Comparison of ENCODE assay signal across 10 mouse cellular contexts in genomic region chr6:49633470-49634095, GRCm38 (mm10).
A peak's percentile ranks its signal among the peaks of the same experiment; 100 is the strongest.
DNase-seq lines count a peak whose midpoint lies in the region; ATAC-seq lines count a peak whose summit lies in the region.
"Had no signal": no experiment of that assay in that cellular context is flagged by ENCODE, and none has a peak within 500 bp of the region (broad histone marks: within the 10 kb centered on the region; RNA-seq: fewer than 3 reads in every experiment).

No protein-coding gene starts in this region.

- H3K9me3 ChIP-seq in hindbrain, embryonic 14.5 days (ENCODE audit: control insufficient read depth, low read length), result no peaks in the 10 kb centered on the region
- H3K9me3 ChIP-seq in heart, embryonic 12.5 days (replicated peaks), result no peaks in the 10 kb centered on the region
- H3K9me3 ChIP-seq: lung, embryonic 15.5 days had no signal

- peaks cover 12% of the 10 kb centered on the region for H3K4me1 ChIP-seq in hindbrain, embryonic 14.5 days (replicated peaks; ENCODE audit: control insufficient read depth, insufficient read depth, low read length)
- no peaks in the 10 kb centered on the region for H3K4me1 ChIP-seq in heart, embryonic 12.5 days (replicated peaks)
- H3K4me1 ChIP-seq: lung, embryonic 15.5 days had no signal

- no peaks in the 10 kb centered on the region for H3K27me3 ChIP-seq in hindbrain, embryonic 14.5 days (ENCODE audit: control insufficient read depth, insufficient read depth, low read length)
- H3K27me3 ChIP-seq in heart, embryonic 12.5 days (replicated peaks), result no peaks in the 10 kb centered on the region
- H3K27me3 ChIP-seq: lung, embryonic 15.5 days; Patski had no signal

- intact Hi-C loops in left cerebral cortex, postnatal 14 days (cut with DNase I), result no loop called here

- peak overlapping the region; percentile 47; the same call in 1 of the 2 replicates for H3K27ac ChIP-seq in hindbrain, embryonic 14.5 days
- H3K27ac ChIP-seq in heart, embryonic 12.5 days (ENCODE audit: poor library complexity, severe bottlenecking), result no peak overlapping the region
- H3K27ac ChIP-seq: lung, embryonic 15.5 days had no signal

- ATAC-seq in hindbrain, embryonic 14.5 days (ENCODE audit: low FRiP score), result no peak
- ATAC-seq in heart, embryonic 12.5 days (ENCODE audit: insufficient number of reproducible peaks, low FRiP score), result no peak
- ATAC-seq: Patski had no signal

- H3K9ac ChIP-seq in hindbrain, embryonic 14.5 days, result no peak overlapping the region
- no peak overlapping the region for H3K9ac ChIP-seq in heart, embryonic 12.5 days
- H3K9ac ChIP-seq: lung, embryonic 15.5 days had no signal

- no peak overlapping the region for H3K4me2 ChIP-seq in hindbrain, embryonic 14.5 days (replicated peaks)
- H3K4me2 ChIP-seq in heart, embryonic 12.5 days, result no peak overlapping the region
- H3K4me2 ChIP-seq: lung, embryonic 15.5 days had no signal

- 45% methylated on average over 5 of the region's 5 CpGs for WGBS in hindbrain, embryonic 14.5 days
- WGBS in heart, embryonic 12.5 days, result 24% methylated on average over 5 of the region's 5 CpGs

- H3K4me3 ChIP-seq in hindbrain, embryonic 14.5 days (replicated peaks; ENCODE audit: low read length), result no peak overlapping the region
- no peak overlapping the region for H3K4me3 ChIP-seq in heart, embryonic 12.5 days
- H3K4me3 ChIP-seq: lung, embryonic 15.5 days had no signal

- no peaks in the 10 kb centered on the region for H3K36me3 ChIP-seq in hindbrain, embryonic 14.5 days (replicated peaks; ENCODE audit: control insufficient read depth, insufficient read depth)
- no peaks in the 10 kb centered on the region for H3K36me3 ChIP-seq in heart, embryonic 12.5 days
- H3K36me3 ChIP-seq: lung, embryonic 15.5 days had no signal

- DNase-seq in cerebellum, postnatal 10 days, result peak; percentile 59 to 62
- no peak for DNase-seq in cerebellum, adult 9-11 months
- peak; percentile 84 for DNase-seq in brain, adult 2 months (ENCODE audit: low read depth, low spot score)
- no peak for DNase-seq in hindbrain, embryonic 14.5 days (ENCODE audit: low spot score)
- peak; percentile 12 to 61 for DNase-seq in left cerebral cortex, postnatal 14 days (ENCODE audit: low spot score in 2 of 2)
- DNase-seq in adrenal gland, postnatal 4 days (ENCODE audit: low spot score in 2 of 2), result no peak
- DNase-seq in kidney, adult 18-20 months, result no peak

Comparison
In these comparisons a context has a peak if more than half of its experiments do, and no peak if none do; other contexts are left out.
1. DNase-seq: peak in cerebellum, postnatal 10 days (2 of 2), brain, adult 2 months (single experiment) and left cerebral cortex, postnatal 14 days (2 of 2); none in cerebellum, adult 9-11 months (single experiment), hindbrain, embryonic 14.5 days (single experiment), adrenal gland, postnatal 4 days (0 of 2) and kidney, adult 18-20 months (single experiment).